Mouse (Mus musculus) testis, adult 2 months (tissue): Measurements from ENCODE around the gene Tnpo1.

Source experiments
- CTCF ChIP-seq: fragments of 200-500 bp; IDR thresholded peaks from 2 replicates; pipeline ENCODE4 v1.5.1; 2012; ENCODE audit warnings: low read depth, mild to moderate bottlenecking, inconsistent platforms, low read length, moderate library complexity; ENCODE audit not compliant: control insufficient read depth, insufficient read depth, insufficient replicate concordance
- POLR2A ChIP-seq: fragments of 200-500 bp; IDR thresholded peaks from 2 replicates; pipeline ENCODE4 v1.6.1; 2012; ENCODE audit warnings: low read depth, mild to moderate bottlenecking, inconsistent platforms, low read length, moderate library complexity; ENCODE audit not compliant: control insufficient read depth

- TF ChIP-seq CTCF (no peak), POLR2A (no peak)
Measured at GRCm38 (mm10) chr13:98941829-98942343, 15.7 kb upstream of the Tnpo1 start.
